Mouse (Mus musculus): Measurements from ENCODE around the gene Olfr554. TPM values are rescaled to one million over a fixed set of nuclear protein-coding genes. Genes with fewer than 3 reads are reported as not detected.
A peak's percentile ranks its signal among the peaks of the same experiment; 100 is the strongest.

Gene Olfr554
- polyA plus RNA-seq, 1 experiment from 2014 or later = not detected

- H3K4me1 ChIP-seq (ENCODE audit: control insufficient read depth, insufficient read depth, low read length) = no peaks in the 10 kb centered on the region
- no peaks in the 10 kb centered on the region for H3K9me3 ChIP-seq (replicated peaks; ENCODE audit: control insufficient read depth, low read length)
- no peaks in the 10 kb centered on the region for H3K36me3 ChIP-seq (ENCODE audit: control insufficient read depth, insufficient read depth, low read length)
- DNase-seq (ENCODE audit: low spot score) (no peak), ATAC-seq (no peak)
- H3K27ac ChIP-seq (ENCODE audit: low read depth, low read length) = no peak within 1 kb of the TSS
- no peak within 1 kb of the TSS for H3K4me3 ChIP-seq (ENCODE audit: low read depth, low read length)
- no peaks in the 10 kb centered on the region for H3K27me3 ChIP-seq (replicated peaks; ENCODE audit: control insufficient read depth, insufficient read depth, low read length)
- WGBS = 61% methylated on average over 3 of the region's 3 CpGs
- H3K4me2 ChIP-seq (ENCODE audit: low read length) = no peak within 1 kb of the TSS
- H3K9ac ChIP-seq (ENCODE audit: low read length) = no peak within 1 kb of the TSS
These were observed 26.4 kb downstream of the Olfr554 start, which contains the start of gene Olfr556 for GRCm38 (mm10) chr7:102664599-102664998. Gene Olfr556, plus strand, starts transcription at chr7:102664899.

- H3K9me3 ChIP-seq (replicated peaks; ENCODE audit: control insufficient read depth, low read length) = no peaks in the 10 kb centered on the region
- ATAC-seq (no peak), DNase-seq (ENCODE audit: low spot score) (peak; percentile 59)
- H3K36me3 ChIP-seq (ENCODE audit: control insufficient read depth, insufficient read depth, low read length) = no peaks in the 10 kb centered on the region
- H3K27me3 ChIP-seq (replicated peaks; ENCODE audit: control insufficient read depth, insufficient read depth, low read length) = no peaks in the 10 kb centered on the region
- H3K4me2 ChIP-seq (ENCODE audit: low read length) = no peak overlapping the region
- H3K4me3 ChIP-seq (ENCODE audit: low read depth, low read length) = no peak overlapping the region
- no peak overlapping the region for H3K9ac ChIP-seq (ENCODE audit: low read length)
- H3K27ac ChIP-seq (ENCODE audit: low read depth, low read length) = no peak overlapping the region
- H3K4me1 ChIP-seq (ENCODE audit: control insufficient read depth, insufficient read depth, low read length) = no peaks in the 10 kb centered on the region
- WGBS = 43% methylated on average over 2 of the region's 2 CpGs
These were observed 27.1 kb downstream of the Olfr554 start for GRCm38 (mm10) chr7:102665378-102665777.

GRCm38 (mm10) chr7:102676225-102676624, 38.0 kb downstream of the Olfr554 start:
- Histone ChIP-seq H3K4me2 (ENCODE audit: low read length) (no peak overlapping the region), H3K27me3 (replicated peaks; ENCODE audit: control insufficient read depth, insufficient read depth, low read length) (no peaks in the 10 kb centered on the region), H3K9ac (ENCODE audit: low read length) (no peak overlapping the region), H3K4me1 (ENCODE audit: control insufficient read depth, insufficient read depth, low read length) (no peaks in the 10 kb centered on the region), H3K9me3 (replicated peaks; ENCODE audit: control insufficient read depth, low read length) (no peaks in the 10 kb centered on the region), H3K27ac (ENCODE audit: low read depth, low read length) (no peak overlapping the region), H3K36me3 (ENCODE audit: control insufficient read depth, insufficient read depth, low read length) (no peaks in the 10 kb centered on the region), H3K4me3 (ENCODE audit: low read depth, low read length) (no peak overlapping the region)
- 78% methylated on average over 2 of the region's 2 CpGs for WGBS
- DNase-seq (ENCODE audit: low spot score) = no peak
- ATAC-seq = no peak

GRCm38 (mm10) chr7:102681916-102682315, 43.7 kb downstream of the Olfr554 start:
- DNase-seq (ENCODE audit: low spot score) (no peak), ATAC-seq (no peak)
- WGBS = 93% methylated on average over 1 of the region's 1 CpGs
- H3K27ac ChIP-seq (ENCODE audit: low read depth, low read length) = no peak overlapping the region
- H3K4me1 ChIP-seq (ENCODE audit: control insufficient read depth, insufficient read depth, low read length) = no peaks in the 10 kb centered on the region
- H3K4me2 ChIP-seq (ENCODE audit: low read length) = no peak overlapping the region
- no peaks in the 10 kb centered on the region for H3K27me3 ChIP-seq (replicated peaks; ENCODE audit: control insufficient read depth, insufficient read depth, low read length)
- H3K36me3 ChIP-seq (ENCODE audit: control insufficient read depth, insufficient read depth, low read length) = 0 out of 2 replicates have a peak, but pooled peaks cover 4% of the 10 kb centered on the region
- no peaks in the 10 kb centered on the region for H3K9me3 ChIP-seq (replicated peaks; ENCODE audit: control insufficient read depth, low read length)
- no peak overlapping the region for H3K9ac ChIP-seq (ENCODE audit: low read length)
- no peak overlapping the region for H3K4me3 ChIP-seq (ENCODE audit: low read depth, low read length)

GRCm38 (mm10) chr7:102686944-102687501, 48.8 kb downstream of the Olfr554 start, which contains the start of gene Trim68:
Gene Trim68, minus strand, starts transcription at chr7:102687327.
- Histone ChIP-seq H3K4me3 (ENCODE audit: low read depth, low read length) (peak within 1 kb of the TSS; percentile 52), H3K4me2 (ENCODE audit: low read length) (peak within 1 kb of the TSS; percentile 76), H3K36me3 (ENCODE audit: control insufficient read depth, insufficient read depth, low read length) (no peaks in the 10 kb centered on the region), H3K4me1 (ENCODE audit: control insufficient read depth, insufficient read depth, low read length) (no peaks in the 10 kb centered on the region), H3K27me3 (replicated peaks; ENCODE audit: control insufficient read depth, insufficient read depth, low read length) (no peaks in the 10 kb centered on the region), H3K9ac (ENCODE audit: low read length) (peak within 1 kb of the TSS; percentile 71), H3K27ac (ENCODE audit: low read depth, low read length) (no peak within 1 kb of the TSS), H3K9me3 (replicated peaks; ENCODE audit: control insufficient read depth, low read length) (no peaks in the 10 kb centered on the region)
- ATAC-seq (peak; percentile 100), DNase-seq (ENCODE audit: low spot score) (peak; percentile 94)
- WGBS = under 1% methylated on average over 39 of the region's 40 CpGs

Other genes starting within 250 kb of the Olfr554 start
- gene Rrm1, start 196.7 kb upstream of the Olfr554 start, polyA plus RNA-seq (2014; fragmentation: Nextera tagmentation; extraction: Ambion mirVana) = 96.7 and 98.6 TPM in 2 replicates
- gene Olfr543, start 156.8 kb upstream of the Olfr554 start, polyA plus RNA-seq (2014; fragmentation: Nextera tagmentation; extraction: Ambion mirVana) = 0.46 TPM in 1 of 2 replicates, not detected in the other
- 0.09 TPM in 1 of 2 replicates, not detected in the other for gene Olfr544, start 150.1 kb upstream of the Olfr554 start, polyA plus RNA-seq (2014; fragmentation: Nextera tagmentation; extraction: Ambion mirVana)
- 0.23 TPM in 1 of 2 replicates, not detected in the other for gene Olfr545, start 138.9 kb upstream of the Olfr554 start, polyA plus RNA-seq (2014; fragmentation: Nextera tagmentation; extraction: Ambion mirVana)
- gene Olfr547, start 103.7 kb upstream of the Olfr554 start, polyA plus RNA-seq (2014; fragmentation: Nextera tagmentation; extraction: Ambion mirVana) = not detected in 2 replicates
- not detected in 2 replicates for gene Olfr548-ps1, start 97.5 kb upstream of the Olfr554 start, polyA plus RNA-seq (2014; fragmentation: Nextera tagmentation; extraction: Ambion mirVana)
- not detected in 2 replicates for gene Olfr549, start 88.6 kb upstream of the Olfr554 start, polyA plus RNA-seq (2014; fragmentation: Nextera tagmentation; extraction: Ambion mirVana)
- gene Trim21, start 72.9 kb upstream of the Olfr554 start, polyA plus RNA-seq (2014; fragmentation: Nextera tagmentation; extraction: Ambion mirVana) = not detected in 2 replicates
- gene Olfr550, start 67.0 kb upstream of the Olfr554 start, polyA plus RNA-seq (2014; fragmentation: Nextera tagmentation; extraction: Ambion mirVana) = not detected in 2 replicates
- gene Olfr551, start 46.5 kb upstream of the Olfr554 start, polyA plus RNA-seq (2014; fragmentation: Nextera tagmentation; extraction: Ambion mirVana) = not detected in 2 replicates
- gene Olfr552, start 40.7 kb upstream of the Olfr554 start, polyA plus RNA-seq (2014; fragmentation: Nextera tagmentation; extraction: Ambion mirVana) = not detected in 2 replicates
- not detected in 2 replicates for gene Olfr553, start 20.2 kb upstream of the Olfr554 start, polyA plus RNA-seq (2014; fragmentation: Nextera tagmentation; extraction: Ambion mirVana)
- not detected in 2 replicates for gene Olfr555, start 20.4 kb downstream of the Olfr554 start, polyA plus RNA-seq (2014; fragmentation: Nextera tagmentation; extraction: Ambion mirVana)
- gene Olfr556, start 26.5 kb downstream of the Olfr554 start, polyA plus RNA-seq (2014; fragmentation: Nextera tagmentation; extraction: Ambion mirVana) = not detected in 2 replicates
- 4.4 and 5.8 TPM in 2 replicates for gene Trim68, start 48.9 kb downstream of the Olfr554 start, polyA plus RNA-seq (2014; fragmentation: Nextera tagmentation; extraction: Ambion mirVana)
- gene Olfr557, start 57.5 kb downstream of the Olfr554 start, polyA plus RNA-seq (2014; fragmentation: Nextera tagmentation; extraction: Ambion mirVana) = not detected in 2 replicates
- gene Olfr558, start 63.8 kb downstream of the Olfr554 start, polyA plus RNA-seq (2014; fragmentation: Nextera tagmentation; extraction: Ambion mirVana) = not detected in 2 replicates
- not detected in 2 replicates for gene Olfr33, start 80.6 kb downstream of the Olfr554 start, polyA plus RNA-seq (2014; fragmentation: Nextera tagmentation; extraction: Ambion mirVana)
- gene Olfr559, start 89.1 kb downstream of the Olfr554 start, polyA plus RNA-seq (2014; fragmentation: Nextera tagmentation; extraction: Ambion mirVana) = not detected in 2 replicates
- not detected in 2 replicates for gene Olfr560, start 120.9 kb downstream of the Olfr554 start, polyA plus RNA-seq (2014; fragmentation: Nextera tagmentation; extraction: Ambion mirVana)
- gene Olfr78, start 121.0 kb downstream of the Olfr554 start, polyA plus RNA-seq (2014; fragmentation: Nextera tagmentation; extraction: Ambion mirVana) = 0.06 TPM in 1 of 2 replicates, not detected in the other
- gene Olfr561, start 132.8 kb downstream of the Olfr554 start, polyA plus RNA-seq (2014; fragmentation: Nextera tagmentation; extraction: Ambion mirVana) = not detected in 2 replicates
- not detected in 2 replicates for gene Olfr564, start 165.0 kb downstream of the Olfr554 start, polyA plus RNA-seq (2014; fragmentation: Nextera tagmentation; extraction: Ambion mirVana)
- not detected in 2 replicates for gene Olfr566, start 220.3 kb downstream of the Olfr554 start, polyA plus RNA-seq (2014; fragmentation: Nextera tagmentation; extraction: Ambion mirVana)
- not detected in 2 replicates for gene Olfr568, start 238.7 kb downstream of the Olfr554 start, polyA plus RNA-seq (2014; fragmentation: Nextera tagmentation; extraction: Ambion mirVana)